Mouse (Mus musculus): ENCODE measurements around the gene Paf1.

GRCm38 (mm10) chr7:28447865-28448820 is 55.4 kb downstream of the Paf1 start:
- TF ChIP-seq USF1 (IDR thresholded peaks at IDR 0.05; ENCODE audit: low read depth) (no peak), CTCF (IDR thresholded peaks at IDR 0.05; ENCODE audit: control insufficient read depth, insufficient read depth, insufficient read length) (no peak), MAX (IDR thresholded peaks at IDR 0.05) (no peak), FOSL1 (IDR thresholded peaks at IDR 0.05; ENCODE audit: insufficient read depth, low read length, poor library complexity, severe bottlenecking) (no peak), MYOD1 (IDR thresholded peaks at IDR 0.05; ENCODE audit: control insufficient read depth, insufficient read length, low read depth) (no peak), MYOG (IDR thresholded peaks at IDR 0.05; ENCODE audit: control insufficient read depth, extremely low read depth, insufficient read length) (no peak), CEBPB (IDR thresholded peaks at IDR 0.05; ENCODE audit: low read depth) (no peak)

Data from C2C12 (cell line).